Mouse (Mus musculus): Measurements from ENCODE around the gene Btbd35f13. TPM values are rescaled to one million over a fixed set of nuclear protein-coding genes. Genes with fewer than 3 reads are reported as not detected.
"Not testable (repeated sequence)": the region's sequence is repeated elsewhere in the genome, so short reads cannot be mapped to it uniquely, and the experiment has no call there.

Gene Btbd35f13
- polyA plus RNA-seq (2011; ENCODE audit: insufficient read depth, insufficient read length, low read depth, missing spikeins) = not detected in 2 replicates

DNA sequence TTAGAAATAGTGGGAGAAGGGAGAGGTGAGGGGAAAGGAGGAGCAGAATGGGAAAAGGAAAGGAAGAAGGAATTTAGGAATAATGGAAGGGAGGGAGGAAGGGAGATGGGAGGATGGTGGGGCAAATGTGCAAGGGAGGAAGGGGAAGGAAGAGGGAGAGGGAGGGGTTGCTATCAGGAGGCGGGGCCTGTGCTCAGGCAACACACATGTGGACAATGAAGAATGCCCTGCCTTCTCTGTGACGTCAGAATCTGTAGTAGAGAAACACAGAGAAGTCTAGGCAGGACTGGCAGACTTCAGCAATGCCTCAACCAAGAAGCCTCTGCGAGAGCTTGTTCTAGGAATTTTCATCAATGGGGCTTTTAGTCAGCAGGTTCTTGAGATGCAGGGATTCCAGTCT is at the start of gene Btbd35f13:
Gene Btbd35f13 (plus strand): TSS at position 301 of the 400 bp plus-strand sequence.
- H3K9me3 ChIP-seq (replicated peaks; ENCODE audit: control insufficient read depth, insufficient read depth, low read length, poor library complexity, severe bottlenecking); H3K4me1 ChIP-seq (ENCODE audit: control insufficient read depth, insufficient read depth, low read length); H3K4me3 ChIP-seq (ENCODE audit: low read depth, low read length); H3K27me3 ChIP-seq (ENCODE audit: control insufficient read depth, insufficient read depth, low read length, poor library complexity, severe bottlenecking); H3K9ac ChIP-seq (ENCODE audit: low read depth, poor library complexity, severe bottlenecking); H3K36me3 ChIP-seq (ENCODE audit: control insufficient read depth, insufficient read depth, low read length, poor library complexity, severe bottlenecking); H3K27ac ChIP-seq (ENCODE audit: insufficient read depth, low read length): not testable (repeated sequence)

DNA sequence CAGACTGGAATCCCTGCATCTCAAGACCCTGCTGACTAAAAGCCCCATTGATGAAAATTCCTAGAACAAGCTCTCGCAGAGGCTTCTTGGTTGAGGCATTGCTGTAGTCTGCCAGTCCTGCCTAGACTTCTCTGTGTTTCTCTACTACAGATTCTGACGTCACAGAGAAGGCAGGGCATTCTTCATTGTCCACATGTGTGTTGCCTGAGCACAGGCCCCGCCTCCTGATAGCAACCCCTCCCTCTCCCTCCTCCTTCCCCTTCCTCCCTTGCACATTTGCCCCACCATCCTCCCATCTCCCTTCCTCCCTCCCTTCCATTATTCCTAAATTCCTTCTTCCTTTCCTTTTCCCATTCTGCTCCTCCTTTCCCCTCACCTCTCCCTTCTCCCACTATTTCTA is 45.3 kb downstream of the Btbd35f13 start, which contains the start of gene Btbd35f14:
Gene Btbd35f14 (minus strand): TSS at position 101 of the 400 bp plus-strand sequence.
- H3K4me3 ChIP-seq (ENCODE audit: low read depth, low read length); H3K36me3 ChIP-seq (ENCODE audit: control insufficient read depth, insufficient read depth, low read length, poor library complexity, severe bottlenecking); H3K9ac ChIP-seq (ENCODE audit: low read depth, poor library complexity, severe bottlenecking); H3K27me3 ChIP-seq (ENCODE audit: control insufficient read depth, insufficient read depth, low read length, poor library complexity, severe bottlenecking); H3K9me3 ChIP-seq (replicated peaks; ENCODE audit: control insufficient read depth, insufficient read depth, low read length, poor library complexity, severe bottlenecking); H3K4me1 ChIP-seq (ENCODE audit: control insufficient read depth, insufficient read depth, low read length); H3K27ac ChIP-seq (ENCODE audit: insufficient read depth, low read length): not testable (repeated sequence)

Other genes starting within 250 kb of the Btbd35f13 start
- not detected in 2 replicates for gene Btbd35f15, start 79.9 kb upstream of the Btbd35f13 start, polyA plus RNA-seq (2011; ENCODE audit: insufficient read depth, insufficient read length, low read depth, missing spikeins)
- gene Btbd35f14, start 45.2 kb downstream of the Btbd35f13 start, polyA plus RNA-seq (2011; ENCODE audit: insufficient read depth, insufficient read length, low read depth, missing spikeins) = not detected in 2 replicates

All from ES-Bruce4 (cell line).